Mouse (Mus musculus) spleen, embryonic (tissue): ENCODE measurements around the gene Bbx.

Experiments used
- CTCF ChIA-PET: fragments of 350-600 bp; sonication (Branson Sonifier 250); formaldehyde crosslinking; loops from one replicate; lab custom pipeline; 2022; lab: Charles Lee

Bbx gene

GRCm38 (mm10) chr16:50402851-50403250 lies 29.3 kb downstream of the Bbx start:
- CTCF ChIA-PET, result no interaction called here

DNA sequence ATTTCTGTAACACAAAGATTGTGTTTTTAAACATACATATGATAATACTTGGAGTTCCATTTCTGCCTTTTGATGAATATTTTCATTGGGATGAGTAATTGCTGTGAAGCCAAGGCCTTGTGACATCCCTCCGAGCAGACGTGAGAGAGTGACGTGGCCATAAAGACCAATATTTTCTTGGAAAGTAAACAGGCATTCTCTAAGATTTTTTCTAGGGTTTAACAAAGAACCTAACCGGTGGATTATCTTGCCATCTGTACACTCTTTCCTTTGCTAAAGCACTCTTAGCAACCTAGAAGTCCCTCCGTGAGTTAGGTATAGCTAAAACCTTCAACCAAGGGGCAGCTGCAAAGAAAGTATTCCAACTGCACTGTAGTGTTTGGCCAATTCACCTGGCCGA lies 32.4 kb downstream of the Bbx start:
- CTCF ChIA-PET, result no interaction called here

GRCm38 (mm10) chr16:50398564-50398963 lies 33.6 kb downstream of the Bbx start:
- CTCF ChIA-PET, result no interaction called here

- CTCF ChIA-PET, result interaction anchor here (0.6 kb wide), 1 partner anchor 93 kb away, joined by 6 read pairs; no protein-coding TSS in a partner anchor
Observed at GRCm38 (mm10) chr16:50395928-50396612, 36.1 kb downstream of the Bbx start.

DNA sequence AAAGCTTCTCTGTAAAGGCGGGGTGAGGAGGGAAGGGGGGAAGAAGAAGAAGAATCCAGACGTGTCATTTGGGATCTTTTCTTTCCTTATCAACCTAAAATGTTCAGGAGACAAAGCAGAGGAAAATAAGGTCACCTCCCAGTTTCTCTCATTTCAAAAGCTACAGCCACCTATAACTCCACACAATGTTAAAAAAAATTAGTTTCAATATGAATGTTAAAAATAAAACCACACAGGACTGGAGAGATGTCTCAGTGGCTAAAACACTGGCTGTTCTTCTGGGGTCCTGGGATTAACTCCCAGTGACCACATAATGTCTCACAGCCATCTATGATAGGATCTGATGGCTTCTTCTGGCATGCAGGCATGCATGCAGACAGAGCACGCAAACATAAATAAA lies 43.7 kb downstream of the Bbx start:
- CTCF ChIA-PET, result no interaction called here

DNA sequence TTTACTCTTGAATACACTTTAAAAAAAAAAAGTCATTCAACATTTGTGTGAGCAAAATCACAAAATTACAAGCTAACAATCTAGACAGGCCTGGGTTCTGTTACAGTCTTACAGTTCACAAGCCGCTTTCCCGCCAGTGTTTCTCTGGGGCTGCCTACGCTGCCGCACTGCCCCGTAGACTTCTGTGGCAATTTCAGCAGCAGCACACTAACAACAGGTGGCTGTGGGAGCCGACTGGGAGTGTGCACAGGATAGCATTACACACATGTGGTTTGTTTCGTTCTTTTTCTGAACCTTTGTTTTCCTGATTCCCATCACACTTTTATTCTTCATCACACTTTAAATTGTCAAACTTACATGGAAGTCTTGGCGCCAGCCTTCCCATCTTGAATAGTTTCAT lies 48.6 kb downstream of the Bbx start:
- CTCF ChIA-PET, result no interaction called here

DNA sequence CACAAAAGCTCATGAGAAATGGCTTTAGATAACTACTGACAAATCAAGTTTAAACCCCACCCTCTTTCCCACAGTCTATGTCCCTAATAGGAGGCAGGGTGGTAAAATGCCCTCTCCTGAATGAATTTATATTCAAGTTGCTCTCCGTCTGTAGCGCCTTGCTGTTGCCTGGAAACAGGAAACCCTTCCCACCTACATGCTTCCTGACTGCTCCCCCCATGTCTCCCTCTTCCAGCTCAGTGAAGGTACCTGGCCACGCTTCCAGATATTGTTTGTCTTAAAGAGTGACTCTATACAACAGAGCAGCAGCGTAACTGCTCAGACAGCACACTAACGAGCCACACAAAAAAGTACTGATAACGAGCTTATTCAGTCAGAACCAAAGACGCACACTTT lies 50.8 kb downstream of the Bbx start:
- CTCF ChIA-PET, result no interaction called here

DNA sequence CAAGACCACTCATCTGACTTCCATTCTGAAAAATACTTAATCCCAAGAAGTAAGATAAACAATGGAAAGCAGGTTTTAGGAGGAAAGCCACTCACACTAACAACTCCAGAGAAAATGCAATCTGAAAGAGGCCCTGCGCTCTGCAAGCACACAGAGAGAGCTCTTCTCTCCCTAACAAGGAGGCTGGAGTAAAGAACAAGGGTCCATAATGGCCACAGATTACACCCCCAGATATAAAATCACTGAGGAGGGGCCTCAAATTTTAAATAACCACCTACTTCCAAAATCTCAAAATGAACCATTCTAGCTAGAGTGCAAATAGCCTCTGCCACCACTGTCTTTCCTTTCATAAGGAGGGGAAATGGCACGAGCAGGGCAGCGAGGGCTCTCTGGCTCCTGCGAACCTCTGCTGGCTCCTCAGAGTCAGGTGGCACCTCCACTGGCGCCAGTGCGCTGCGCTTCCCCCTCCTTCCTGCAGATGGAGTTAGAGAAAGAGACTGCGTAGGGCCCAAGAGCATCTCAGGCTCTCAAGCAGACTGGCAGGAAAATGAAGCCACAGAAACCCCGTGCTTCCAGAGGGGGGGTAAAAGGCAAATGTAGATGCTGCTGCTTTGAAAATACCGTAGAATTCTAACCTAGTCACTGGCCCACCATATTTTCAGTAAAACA lies 51.4 kb downstream of the Bbx start:
- CTCF ChIA-PET, result no interaction called here

GRCm38 (mm10) chr16:50380232-50380631 lies 52.0 kb downstream of the Bbx start:
- CTCF ChIA-PET, result no interaction called here

- CTCF ChIA-PET, result interaction anchor here (0.5 kb wide), 1 partner anchor 490 kb away, joined by 3 read pairs; no protein-coding TSS in a partner anchor
Observed at GRCm38 (mm10) chr16:50374611-50375010, 57.6 kb downstream of the Bbx start.

- CTCF ChIA-PET, result no interaction called here
Observed at GRCm38 (mm10) chr16:50373685-50374084, 58.5 kb downstream of the Bbx start.

GRCm38 (mm10) chr16:50372543-50372942 lies 59.6 kb downstream of the Bbx start:
- CTCF ChIA-PET, result interaction anchor here (1.1 kb wide), 1 partner anchor 50 kb away, joined by 3 read pairs; no protein-coding TSS in a partner anchor

DNA sequence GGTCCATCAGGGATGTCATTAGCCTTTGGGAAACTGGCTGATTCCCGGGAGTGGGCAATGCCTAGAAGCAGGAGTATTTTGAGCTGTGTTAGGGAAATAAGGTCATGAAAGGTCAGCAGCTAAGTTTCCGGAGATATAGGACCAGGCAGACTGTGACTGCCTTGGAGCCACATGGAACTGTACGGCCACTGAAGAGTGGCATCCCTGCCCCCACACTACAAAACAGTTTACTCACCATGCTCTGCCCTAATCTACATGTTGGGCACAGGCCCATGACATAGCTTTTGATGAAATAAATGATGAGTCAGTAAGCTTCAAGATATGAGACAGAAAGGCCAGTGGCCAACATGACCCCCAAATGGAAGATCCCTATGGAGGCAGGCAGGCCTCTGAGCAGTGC lies 60.7 kb downstream of the Bbx start:
- CTCF ChIA-PET, result no interaction called here

GRCm38 (mm10) chr16:50370423-50370822 lies 61.8 kb downstream of the Bbx start:
- CTCF ChIA-PET, result no interaction called here

DNA sequence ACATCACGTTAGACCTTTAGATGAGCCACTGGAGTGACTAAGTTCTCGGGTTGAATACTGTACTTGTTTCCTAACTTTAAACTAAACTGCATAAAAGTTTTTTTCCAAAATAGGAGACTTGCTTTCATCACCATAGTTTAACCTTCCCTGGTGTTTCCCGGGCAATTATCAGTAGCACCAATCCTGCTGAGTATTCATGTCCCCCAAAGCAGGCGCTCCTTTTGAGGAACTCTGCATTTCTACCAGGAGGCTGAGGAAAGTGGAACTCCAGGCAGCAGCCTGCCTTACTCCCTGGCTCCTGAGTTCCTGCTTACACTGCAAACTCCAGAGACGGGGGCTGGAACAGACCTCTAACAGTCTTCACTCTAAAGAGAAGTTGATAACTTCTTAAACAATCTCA lies 65.6 kb downstream of the Bbx start:
- CTCF ChIA-PET, result no interaction called here

DNA sequence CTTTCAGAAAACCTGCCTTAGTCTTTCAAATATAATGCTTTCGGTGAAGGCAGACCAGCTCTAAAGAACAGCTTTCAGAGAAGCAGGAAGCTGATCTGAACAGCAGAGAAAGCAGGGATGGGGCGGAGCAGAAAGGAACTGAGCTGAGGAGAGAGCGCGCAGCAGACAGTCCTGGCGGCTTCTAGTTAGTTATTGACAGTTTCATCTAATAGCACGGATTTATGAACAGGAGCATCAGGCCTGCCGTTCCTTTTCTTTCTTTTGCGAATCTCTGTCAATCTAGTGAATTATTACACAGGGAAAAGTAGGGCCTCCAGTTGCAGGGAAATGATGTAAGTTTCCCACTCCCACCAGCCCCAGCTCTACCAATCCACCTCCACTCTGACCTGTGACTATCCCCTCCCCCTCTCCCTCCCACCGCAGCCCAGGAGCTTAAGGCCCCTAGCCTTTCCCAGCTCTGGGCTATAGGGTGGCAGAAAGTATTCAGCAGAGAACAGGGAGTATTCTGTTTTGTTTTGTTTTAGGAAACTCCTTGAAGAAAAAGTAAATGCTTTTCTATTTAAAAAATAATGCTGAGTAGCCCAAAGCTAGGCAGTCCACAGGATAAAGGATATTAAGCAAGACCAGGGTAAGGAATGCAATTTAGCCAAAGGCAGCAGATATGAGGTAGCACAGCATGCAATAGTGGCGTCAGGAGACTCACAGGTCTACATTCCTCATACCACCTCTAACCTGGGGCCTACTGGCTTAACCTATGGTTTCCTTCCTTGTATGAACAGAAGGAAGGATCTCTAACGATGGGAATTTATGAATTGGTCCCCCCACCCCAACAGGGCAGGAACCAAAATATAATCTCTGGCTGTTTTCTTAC lies 67.8 kb downstream of the Bbx start:
- CTCF ChIA-PET, result no interaction called here

DNA sequence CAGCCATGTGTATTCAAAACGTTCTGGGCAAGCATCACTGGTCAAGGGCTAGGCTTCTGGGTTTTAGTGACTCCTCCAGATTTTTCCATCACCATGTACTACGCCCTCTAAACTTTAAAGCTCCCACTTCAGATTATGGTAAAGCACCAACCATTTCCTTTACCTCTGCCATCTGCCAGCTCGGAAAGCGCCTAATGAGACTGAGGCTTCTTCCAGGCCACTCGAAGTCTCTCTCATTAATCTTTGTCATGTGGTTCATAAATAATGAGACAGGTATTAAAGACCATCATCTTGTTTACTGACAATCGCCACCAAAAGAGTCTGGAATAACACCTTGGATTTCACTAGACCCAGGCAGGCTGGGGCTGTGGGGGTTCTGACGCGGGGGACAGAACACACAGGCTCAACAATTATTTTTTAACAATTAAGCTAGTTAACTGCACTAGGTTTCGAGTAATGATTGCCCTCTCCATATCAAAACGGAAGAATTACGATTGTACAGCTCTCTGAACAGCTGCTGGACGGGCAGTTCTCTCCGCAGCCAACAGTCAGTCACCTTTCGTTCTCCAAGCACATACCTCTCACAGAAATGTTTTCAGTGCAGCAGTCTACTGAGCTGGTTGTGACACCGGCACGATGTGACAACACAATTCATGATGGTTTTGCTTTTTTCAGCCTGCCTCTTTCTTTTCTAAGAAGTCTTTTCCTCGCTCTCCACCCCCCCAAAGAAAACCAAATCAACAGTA lies 68.6 kb downstream of the Bbx start:
- CTCF ChIA-PET, result no interaction called here

DNA sequence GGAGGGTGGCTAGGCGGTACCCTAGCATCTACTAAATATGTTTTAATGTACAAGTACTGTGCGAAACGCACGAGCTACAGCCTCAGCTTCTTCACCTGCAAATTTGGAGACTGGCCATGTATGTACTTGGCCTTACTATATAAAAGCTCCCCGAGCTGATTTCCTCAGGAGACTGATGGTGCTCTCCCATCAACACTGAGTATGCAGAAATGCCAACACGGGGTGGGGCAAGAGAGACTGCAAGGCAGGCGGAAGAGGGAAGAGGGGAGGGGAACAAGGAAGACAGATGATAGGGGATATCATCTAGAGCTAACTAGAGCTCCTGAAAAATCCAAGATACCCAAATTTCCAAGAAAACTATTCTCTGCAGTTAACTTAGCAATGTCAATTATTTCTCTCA lies 71.6 kb downstream of the Bbx start:
- CTCF ChIA-PET, result no interaction called here

DNA sequence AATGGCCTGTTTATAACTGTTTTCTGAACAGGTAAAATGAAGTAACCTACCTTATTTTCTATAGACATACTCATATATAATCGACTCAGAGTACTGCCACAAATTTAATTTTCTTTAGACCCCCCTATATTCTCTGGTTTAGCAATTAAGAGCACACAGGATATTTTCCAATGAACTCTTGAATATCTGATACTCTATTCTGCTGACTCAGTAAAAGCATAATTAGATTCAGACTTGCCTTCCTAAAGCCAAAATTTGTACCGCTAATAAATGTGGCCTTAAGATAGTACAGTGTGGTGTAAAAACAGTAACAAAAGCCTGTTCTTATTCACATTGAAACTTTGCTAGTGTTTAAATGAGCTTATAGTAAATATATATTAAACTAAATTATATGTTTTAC lies 102.5 kb downstream of the Bbx start:
- CTCF ChIA-PET, result no interaction called here

- CTCF ChIA-PET, result no interaction called here
Observed at GRCm38 (mm10) chr16:50324746-50325145, 107.4 kb downstream of the Bbx start.

DNA sequence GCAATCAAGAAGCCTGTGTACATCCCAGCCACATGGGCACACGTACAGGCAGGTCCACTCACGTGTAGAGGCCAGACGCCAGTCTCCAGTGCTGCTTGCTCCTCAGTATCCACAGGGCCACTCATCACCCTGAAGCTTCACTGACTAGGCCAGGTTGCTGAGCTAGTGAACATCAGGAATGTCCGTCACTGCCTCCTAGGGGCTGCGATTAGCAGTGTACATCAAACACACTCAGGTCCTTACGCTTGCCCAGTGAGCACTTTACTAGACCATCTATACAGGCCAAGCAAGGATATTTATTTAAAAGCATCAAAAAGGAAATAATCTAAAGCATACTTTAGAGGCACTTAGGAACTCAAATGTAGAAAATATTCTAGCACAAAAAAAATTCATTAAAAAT lies 107.9 kb downstream of the Bbx start:
- CTCF ChIA-PET, result no interaction called here

DNA sequence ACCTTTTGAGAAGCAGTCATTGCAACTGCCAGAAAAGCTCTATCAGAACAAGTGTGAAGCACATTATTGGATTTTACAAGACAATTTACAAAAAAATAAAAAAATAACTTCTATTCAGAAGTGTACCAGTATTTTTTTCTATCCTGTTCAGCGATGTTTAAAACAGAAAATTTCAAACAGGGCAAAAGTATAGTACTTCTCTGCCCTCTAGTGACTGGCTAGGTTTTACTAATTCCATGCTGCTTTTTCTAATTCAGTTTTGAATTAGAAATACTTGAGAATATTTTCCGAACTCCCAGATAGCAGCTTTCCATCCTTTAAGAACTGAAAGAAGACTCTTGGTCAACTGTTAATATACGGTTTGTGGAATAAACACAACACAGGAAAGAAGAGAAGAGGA lies 110.8 kb downstream of the Bbx start:
- CTCF ChIA-PET, result no interaction called here
